Mouse (Mus musculus): Measurements from ENCODE around the gene Hbb-bh2. TPM values are rescaled to one million over a fixed set of nuclear protein-coding genes. Genes with fewer than 3 reads are reported as not detected.

Hbb-bh2 gene
- not detected in 2 replicates for polyA plus RNA-seq (2014; fragmentation: Nextera tagmentation; extraction: Ambion mirVana)

DNA sequence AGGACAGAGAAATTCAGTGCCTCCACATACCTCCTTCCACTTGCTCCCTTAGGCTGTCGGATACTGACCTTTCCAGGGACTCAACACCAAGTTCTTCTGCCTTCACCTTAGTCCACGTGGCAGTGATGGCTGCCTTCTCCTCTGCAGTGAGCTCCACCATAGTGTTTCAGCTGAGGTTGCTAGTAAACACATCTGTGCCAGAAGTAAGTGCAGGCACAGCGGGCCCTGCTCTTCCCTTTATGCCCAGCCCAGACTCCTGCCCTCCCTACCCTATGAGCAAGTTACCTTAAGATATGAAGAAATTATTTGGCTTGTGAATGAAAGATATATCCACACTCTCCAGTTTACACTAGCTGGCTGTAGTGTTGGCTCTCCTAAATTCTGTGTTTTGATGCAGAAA lies at the start of gene Hbb-bh2:
Hbb-bh2 (minus strand) TSS at position 253 of the 400 bp plus-strand sequence.
- no peak for DNase-seq (ENCODE audit: low spot score)
- Histone ChIP-seq H3K4me3 (ENCODE audit: low read depth, low read length) (no peak within 1 kb of the TSS), H3K27ac (replicated peaks; ENCODE audit: low read depth, low read length) (no peak within 1 kb of the TSS), H3K9me3 (ENCODE audit: control insufficient read depth, low read length) (no peaks in the 10 kb centered on the region), H3K36me3 (ENCODE audit: control insufficient read depth, insufficient read depth, low read length) (no peaks in the 10 kb centered on the region), H3K4me1 (ENCODE audit: control insufficient read depth, insufficient read depth, low read length) (no peaks in the 10 kb centered on the region), H3K9ac (ENCODE audit: low read length) (no peak within 1 kb of the TSS), H3K27me3 (ENCODE audit: control insufficient read depth, insufficient read depth, low read length) (no peaks in the 10 kb centered on the region), H3K4me2 (ENCODE audit: low read depth, severe bottlenecking) (no peak within 1 kb of the TSS)
- WGBS = 76% methylated on average over 3 of the region's 3 CpGs
- ATAC-seq (ENCODE audit: insufficient number of reproducible peaks, low FRiP score, low TSS enrichment, low read depth) = no peak

DNA sequence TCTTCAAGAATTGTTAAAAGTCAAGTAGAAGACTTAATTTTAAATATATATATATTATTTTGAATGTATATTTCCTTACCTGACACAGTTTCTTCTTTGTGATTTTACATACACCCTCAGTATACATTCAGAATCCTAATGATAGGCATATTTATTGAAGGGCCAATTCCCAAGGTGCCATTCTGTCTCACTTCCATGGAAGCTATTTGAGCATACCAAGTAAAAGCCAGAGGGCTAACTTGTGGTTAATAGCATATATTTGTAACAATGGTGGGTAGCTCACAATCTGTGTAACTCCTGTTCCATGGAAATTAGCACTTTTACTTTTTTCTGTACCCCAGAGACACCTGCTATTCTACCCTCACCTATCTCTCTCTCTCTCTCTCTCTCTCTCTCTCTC lies 45.8 kb upstream of the Hbb-bh2 start, which contains the start of gene Olfr66:
Olfr66 (minus strand) TSS at position 101 of the 400 bp plus-strand sequence.
- no peak for ATAC-seq (ENCODE audit: insufficient number of reproducible peaks, low FRiP score, low TSS enrichment, low read depth)
- no peak within 1 kb of the TSS for H3K4me2 ChIP-seq (ENCODE audit: low read depth, severe bottlenecking)
- no peak within 1 kb of the TSS for H3K4me3 ChIP-seq (ENCODE audit: low read depth, low read length)
- no peak for DNase-seq (ENCODE audit: low spot score)
- H3K36me3 ChIP-seq (ENCODE audit: control insufficient read depth, insufficient read depth, low read length) = no peaks in the 10 kb centered on the region
- H3K9ac ChIP-seq (ENCODE audit: low read length) = no peak within 1 kb of the TSS
- no peak within 1 kb of the TSS for H3K27ac ChIP-seq (replicated peaks; ENCODE audit: low read depth, low read length)
- no peaks in the 10 kb centered on the region for H3K27me3 ChIP-seq (ENCODE audit: control insufficient read depth, insufficient read depth, low read length)
- H3K9me3 ChIP-seq (ENCODE audit: control insufficient read depth, low read length) = no peaks in the 10 kb centered on the region
- no peaks in the 10 kb centered on the region for H3K4me1 ChIP-seq (ENCODE audit: control insufficient read depth, insufficient read depth, low read length)

DNA sequence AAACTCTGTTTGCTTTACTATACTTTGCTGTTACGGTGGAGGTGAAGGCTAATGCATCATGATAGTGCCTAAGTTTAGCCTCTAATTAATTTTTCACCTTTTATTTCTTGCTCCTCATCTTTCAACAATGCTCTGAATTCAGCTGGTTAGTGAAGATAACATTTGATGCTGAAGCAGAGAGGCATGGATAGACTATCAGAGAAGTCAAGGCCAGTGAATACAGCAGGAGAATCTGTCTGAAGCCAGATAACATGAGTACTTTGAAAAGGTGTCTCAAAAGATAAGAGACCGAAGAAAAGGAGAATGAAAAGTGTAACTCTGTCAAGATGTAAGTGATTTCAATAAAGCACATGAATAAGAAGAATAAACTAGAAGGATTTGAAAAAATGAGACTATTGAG lies 36.8 kb upstream of the Hbb-bh2 start:
- Histone ChIP-seq H3K4me1 (ENCODE audit: control insufficient read depth, insufficient read depth, low read length) (no peaks in the 10 kb centered on the region), H3K9ac (ENCODE audit: low read length) (no peak overlapping the region), H3K27me3 (ENCODE audit: control insufficient read depth, insufficient read depth, low read length) (no peaks in the 10 kb centered on the region), H3K4me2 (ENCODE audit: low read depth, severe bottlenecking) (no peak overlapping the region), H3K27ac (replicated peaks; ENCODE audit: low read depth, low read length) (no peak overlapping the region), H3K4me3 (ENCODE audit: low read depth, low read length) (no peak overlapping the region), H3K36me3 (ENCODE audit: control insufficient read depth, insufficient read depth, low read length) (no peaks in the 10 kb centered on the region), H3K9me3 (ENCODE audit: control insufficient read depth, low read length) (no peaks in the 10 kb centered on the region)
- ATAC-seq (ENCODE audit: insufficient number of reproducible peaks, low FRiP score, low TSS enrichment, low read depth) (no peak), DNase-seq (ENCODE audit: low spot score) (no peak)
- WGBS = 88% methylated on average over 2 of the region's 2 CpGs

DNA sequence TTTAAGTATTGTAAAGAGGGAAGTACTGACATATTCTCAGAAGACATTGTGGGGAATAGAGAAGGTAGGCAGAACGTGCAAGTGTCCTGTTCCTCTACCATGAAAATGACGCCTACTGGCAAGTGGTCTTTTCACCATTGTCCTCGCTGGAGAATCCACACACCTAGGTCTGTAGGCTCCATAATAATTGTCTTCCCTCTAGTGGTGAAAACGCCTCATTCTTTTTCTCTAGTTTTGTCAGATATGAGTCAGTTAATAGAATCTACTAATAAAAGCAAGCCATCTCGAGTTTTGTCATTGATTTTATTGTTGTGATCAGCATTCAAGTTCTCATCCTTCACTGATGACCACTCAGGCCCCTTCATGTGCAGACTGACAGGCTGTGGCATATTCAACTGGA lies 34.1 kb upstream of the Hbb-bh2 start:
- no peaks in the 10 kb centered on the region for H3K4me1 ChIP-seq (ENCODE audit: control insufficient read depth, insufficient read depth, low read length)
- H3K27ac ChIP-seq (replicated peaks; ENCODE audit: low read depth, low read length) = no peak overlapping the region
- no peak overlapping the region for H3K4me2 ChIP-seq (ENCODE audit: low read depth, severe bottlenecking)
- H3K27me3 ChIP-seq (ENCODE audit: control insufficient read depth, insufficient read depth, low read length) = no peaks in the 10 kb centered on the region
- H3K4me3 ChIP-seq (ENCODE audit: low read depth, low read length) = no peak overlapping the region
- WGBS = 46% methylated on average over 5 of the region's 5 CpGs
- DNase-seq (ENCODE audit: low spot score) = no peak
- H3K9ac ChIP-seq (ENCODE audit: low read length) = no peak overlapping the region
- no peaks in the 10 kb centered on the region for H3K36me3 ChIP-seq (ENCODE audit: control insufficient read depth, insufficient read depth, low read length)
- H3K9me3 ChIP-seq (ENCODE audit: control insufficient read depth, low read length) = no peaks in the 10 kb centered on the region
- no peak for ATAC-seq (ENCODE audit: insufficient number of reproducible peaks, low FRiP score, low TSS enrichment, low read depth)

DNA sequence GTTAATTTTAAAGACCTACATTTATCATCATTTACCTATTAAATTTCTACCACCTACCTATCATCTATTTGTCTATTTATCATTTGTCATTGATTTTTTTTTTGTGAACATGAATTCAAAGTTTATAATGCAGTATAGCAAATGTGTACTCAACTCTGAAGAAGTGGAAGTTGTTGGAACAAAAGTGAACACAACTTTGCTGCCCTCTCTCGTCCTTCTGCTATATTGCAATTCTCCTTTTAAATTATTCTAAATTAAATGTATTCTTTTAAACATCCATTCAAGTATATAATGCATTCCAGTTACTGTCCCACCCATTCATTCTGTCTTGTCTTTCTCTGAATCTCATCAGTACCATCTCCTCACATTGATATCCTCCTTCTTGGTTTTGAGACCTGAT lies 32.7 kb upstream of the Hbb-bh2 start:
- Histone ChIP-seq H3K9ac (ENCODE audit: low read length) (no peak overlapping the region), H3K36me3 (ENCODE audit: control insufficient read depth, insufficient read depth, low read length) (no peaks in the 10 kb centered on the region), H3K27me3 (ENCODE audit: control insufficient read depth, insufficient read depth, low read length) (no peaks in the 10 kb centered on the region), H3K4me1 (ENCODE audit: control insufficient read depth, insufficient read depth, low read length) (no peaks in the 10 kb centered on the region), H3K4me2 (ENCODE audit: low read depth, severe bottlenecking) (no peak overlapping the region), H3K4me3 (ENCODE audit: low read depth, low read length) (no peak overlapping the region), H3K27ac (replicated peaks; ENCODE audit: low read depth, low read length) (no peak overlapping the region), H3K9me3 (ENCODE audit: control insufficient read depth, low read length) (no peaks in the 10 kb centered on the region)
- 15% methylated on average over 1 of the region's 1 CpGs for whole genome bisulfite sequencing
- DNase-seq (ENCODE audit: low spot score) (no peak), ATAC-seq (ENCODE audit: insufficient number of reproducible peaks, low FRiP score, low TSS enrichment, low read depth) (no peak)

DNA sequence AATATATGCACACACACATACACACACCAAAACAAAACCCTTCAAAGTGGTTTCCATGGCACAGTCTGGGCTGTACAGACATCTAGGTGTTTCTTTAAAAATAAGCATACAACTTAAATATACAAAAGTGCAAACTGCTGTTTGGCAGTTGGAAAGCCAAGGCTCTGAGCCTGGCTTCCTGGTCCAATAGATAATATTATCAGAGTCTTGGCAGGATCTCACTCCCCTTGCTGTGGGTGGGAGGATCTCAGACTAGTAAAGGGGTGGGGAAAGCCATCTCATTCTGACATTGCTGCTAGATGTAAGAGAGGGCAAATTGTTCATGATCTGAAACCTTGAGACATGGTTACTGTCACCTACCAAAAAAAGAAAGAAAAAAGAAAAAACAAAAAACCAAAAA lies 30.3 kb upstream of the Hbb-bh2 start:
- H3K27ac ChIP-seq (replicated peaks; ENCODE audit: low read depth, low read length) = no peak overlapping the region

DNA sequence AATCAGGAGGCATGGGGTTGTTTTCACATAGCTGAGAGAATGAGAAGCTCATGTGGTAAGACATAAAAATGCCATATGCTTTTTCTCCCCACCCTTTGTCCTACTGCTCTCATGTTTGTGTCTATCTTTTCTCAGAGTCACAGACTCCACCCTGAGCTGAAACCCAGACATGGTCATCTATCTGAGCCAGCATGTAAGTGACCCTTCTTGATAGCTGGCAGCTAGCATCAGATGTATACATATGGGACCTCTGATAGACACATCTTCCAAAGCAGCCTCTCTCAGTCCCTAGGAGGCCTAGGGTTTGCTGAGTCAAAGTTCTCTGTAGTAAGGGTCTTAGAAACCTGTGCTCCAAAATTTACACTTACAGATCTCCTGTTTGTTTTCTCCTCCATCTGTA lies 25.4 kb upstream of the Hbb-bh2 start:
- no peak overlapping the region for H3K4me3 ChIP-seq (ENCODE audit: low read depth, low read length)
- ATAC-seq (ENCODE audit: insufficient number of reproducible peaks, low FRiP score, low TSS enrichment, low read depth) (no peak), DNase-seq (ENCODE audit: low spot score) (no peak)
- no peak overlapping the region for H3K27ac ChIP-seq (replicated peaks; ENCODE audit: low read depth, low read length)
- H3K9ac ChIP-seq (ENCODE audit: low read length) = no peak overlapping the region
- H3K27me3 ChIP-seq (ENCODE audit: control insufficient read depth, insufficient read depth, low read length) = no peaks in the 10 kb centered on the region
- H3K36me3 ChIP-seq (ENCODE audit: control insufficient read depth, insufficient read depth, low read length) = no peaks in the 10 kb centered on the region
- H3K4me1 ChIP-seq (ENCODE audit: control insufficient read depth, insufficient read depth, low read length) = no peaks in the 10 kb centered on the region
- H3K4me2 ChIP-seq (ENCODE audit: low read depth, severe bottlenecking) = no peak overlapping the region
- no peaks in the 10 kb centered on the region for H3K9me3 ChIP-seq (ENCODE audit: control insufficient read depth, low read length)

More for the DNA sequence above, 30.3 kb upstream of the Hbb-bh2 start:
- no peak for DNase-seq (ENCODE audit: low spot score)
- H3K27me3 ChIP-seq (ENCODE audit: control insufficient read depth, insufficient read depth, low read length) = no peaks in the 10 kb centered on the region
- no peak overlapping the region for H3K4me3 ChIP-seq (ENCODE audit: low read depth, low read length)
- H3K36me3 ChIP-seq (ENCODE audit: control insufficient read depth, insufficient read depth, low read length) = no peaks in the 10 kb centered on the region
- H3K4me1 ChIP-seq (ENCODE audit: control insufficient read depth, insufficient read depth, low read length) = no peaks in the 10 kb centered on the region
- H3K9me3 ChIP-seq (ENCODE audit: control insufficient read depth, low read length) = no peaks in the 10 kb centered on the region
- H3K9ac ChIP-seq (ENCODE audit: low read length) = no peak overlapping the region
- ATAC-seq (ENCODE audit: insufficient number of reproducible peaks, low FRiP score, low TSS enrichment, low read depth) = 0 out of 2 replicates have a peak, but pooled peaks have one; percentile 31
- no peak overlapping the region for H3K4me2 ChIP-seq (ENCODE audit: low read depth, severe bottlenecking)

DNA sequence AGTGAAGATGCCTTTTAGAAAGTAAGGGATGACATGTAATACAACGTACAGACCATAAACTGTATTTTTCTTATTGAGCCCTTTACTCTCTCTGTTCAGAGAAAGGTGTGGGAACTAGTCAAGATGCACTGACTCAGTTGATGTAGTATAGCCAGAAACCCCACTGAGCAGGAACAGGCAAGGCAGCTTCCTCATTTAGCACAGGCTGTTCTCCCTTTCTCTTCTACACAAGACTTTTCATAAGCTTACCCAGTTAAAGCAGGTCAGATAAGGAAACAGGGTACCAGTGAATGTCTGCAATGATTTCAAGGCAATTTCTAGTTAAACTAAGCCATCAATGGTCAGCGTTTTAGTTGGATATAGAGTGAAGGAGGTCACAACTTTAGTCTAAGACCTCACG lies 21.2 kb upstream of the Hbb-bh2 start:
- 92% methylated on average over 3 of the region's 3 CpGs for WGBS
- no peak overlapping the region for H3K27ac ChIP-seq (replicated peaks; ENCODE audit: low read depth, low read length)
- ATAC-seq (ENCODE audit: insufficient number of reproducible peaks, low FRiP score, low TSS enrichment, low read depth) = no peak

DNA sequence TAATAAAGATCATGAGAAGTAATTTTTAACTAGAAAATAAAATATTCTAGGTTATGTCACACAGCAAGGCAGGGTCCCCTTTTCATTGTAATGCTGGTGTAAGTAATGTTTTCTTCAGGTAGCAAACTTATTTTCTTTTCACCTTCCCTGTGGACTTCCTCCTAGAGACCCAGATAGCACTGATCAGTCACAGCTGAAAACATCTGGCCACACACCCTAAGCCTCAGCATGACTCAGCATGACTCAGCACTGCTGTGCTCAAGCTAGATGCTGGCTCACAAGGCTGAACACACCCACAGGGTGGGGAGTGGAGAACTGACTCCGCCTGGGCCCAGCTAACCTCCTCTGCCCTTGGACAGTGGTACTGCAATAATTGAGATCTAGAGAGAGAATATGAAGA lies 20.5 kb upstream of the Hbb-bh2 start:
- H3K27ac ChIP-seq (replicated peaks; ENCODE audit: low read depth, low read length) = no peak overlapping the region
- H3K4me1 ChIP-seq (ENCODE audit: control insufficient read depth, insufficient read depth, low read length) = no peaks in the 10 kb centered on the region
- no peak overlapping the region for H3K4me2 ChIP-seq (ENCODE audit: low read depth, severe bottlenecking)
- H3K27me3 ChIP-seq (ENCODE audit: control insufficient read depth, insufficient read depth, low read length) = no peaks in the 10 kb centered on the region
- ATAC-seq (ENCODE audit: insufficient number of reproducible peaks, low FRiP score, low TSS enrichment, low read depth) = no peak
- no peaks in the 10 kb centered on the region for H3K36me3 ChIP-seq (ENCODE audit: control insufficient read depth, insufficient read depth, low read length)
- no peak overlapping the region for H3K4me3 ChIP-seq (ENCODE audit: low read depth, low read length)
- no peaks in the 10 kb centered on the region for H3K9me3 ChIP-seq (ENCODE audit: control insufficient read depth, low read length)
- DNase-seq (ENCODE audit: low spot score) = peak; percentile 30
- no peak overlapping the region for H3K9ac ChIP-seq (ENCODE audit: low read length)
- WGBS = 59% methylated on average over 1 of the region's 1 CpGs

More for the DNA sequence above, 21.2 kb upstream of the Hbb-bh2 start:
- H3K4me3 ChIP-seq (ENCODE audit: low read depth, low read length) = no peak overlapping the region
- no peaks in the 10 kb centered on the region for H3K27me3 ChIP-seq (ENCODE audit: control insufficient read depth, insufficient read depth, low read length)
- H3K9ac ChIP-seq (ENCODE audit: low read length) = no peak overlapping the region
- no peak overlapping the region for H3K4me2 ChIP-seq (ENCODE audit: low read depth, severe bottlenecking)
- H3K36me3 ChIP-seq (ENCODE audit: control insufficient read depth, insufficient read depth, low read length) = no peaks in the 10 kb centered on the region
- no peak for DNase-seq (ENCODE audit: low spot score)
- H3K4me1 ChIP-seq (ENCODE audit: control insufficient read depth, insufficient read depth, low read length) = no peaks in the 10 kb centered on the region
- no peaks in the 10 kb centered on the region for H3K9me3 ChIP-seq (ENCODE audit: control insufficient read depth, low read length)
